Mouse (Mus musculus) midbrain, embryonic 11.5 days (tissue): ENCODE results near the gene Fam185a. TPM values are rescaled to one million over a fixed set of nuclear protein-coding genes. Genes with fewer than 3 reads are reported as not detected.

Source experiments
- ATAC-seq: fragments of 200-750 bp; cut with Nextera tagmentation; 2 replicates; pipeline ENCODE4 v1.8.0; 2017; ENCODE audit warnings: moderate TSS enrichment, moderate library complexity; ENCODE audit not compliant: low FRiP score
- DNase-seq: peaks from one replicate; pipeline ENCODE4 v3.0.0; 2015; ENCODE audit warnings: low spot score; ENCODE audit errors: missing footprints
- H3K27ac ChIP-seq: fragments of 300-500 bp; sonication (generic); 2 replicates; pipeline ENCODE4 v1.5.1; 2014; ENCODE audit warnings: low read depth, low read length
- H3K27me3 ChIP-seq: fragments of 300-500 bp; sonication (generic); 2 replicates; pipeline ENCODE4 v1.6.1; 2014; ENCODE audit warnings: mild to moderate bottlenecking, low read length, moderate library complexity, mixed read lengths; ENCODE audit not compliant: control insufficient read depth, insufficient read depth
- H3K36me3 ChIP-seq: fragments of 300-500 bp; sonication (generic); 2 replicates; pipeline ENCODE4 v1.6.1; 2014; ENCODE audit warnings: mild to moderate bottlenecking, low read length, moderate library complexity, mixed read lengths; ENCODE audit not compliant: control insufficient read depth, insufficient read depth
- H3K4me1 ChIP-seq: fragments of 300-500 bp; sonication (generic); 2 replicates; pipeline ENCODE4 v1.6.1; 2014; ENCODE audit warnings: low read length; ENCODE audit not compliant: control insufficient read depth, insufficient read depth
- H3K4me2 ChIP-seq: fragments of 300-500 bp; sonication (generic); 2 replicates; pipeline ENCODE4 v1.6.1; 2014; ENCODE audit warnings: mild to moderate bottlenecking, moderate library complexity
- H3K4me3 ChIP-seq: fragments of 300-500 bp; sonication (generic); 2 replicates; pipeline ENCODE4 v1.5.1; 2014; ENCODE audit warnings: low read depth, low read length
- H3K9ac ChIP-seq: fragments of 300-500 bp; sonication (generic); 2 replicates; pipeline ENCODE4 v1.6.1; 2014; ENCODE audit warnings: low read length
- H3K9me3 ChIP-seq: fragments of 300-500 bp; sonication (generic); 2 replicates; pipeline ENCODE4 v1.6.1; 2016; ENCODE audit warnings: low read length; ENCODE audit not compliant: control insufficient read depth
- WGBS: fragments of 180-500 bp; shearing (Covaris S2); extraction: QIAGEN DNeasy Blood & Tissue Kit; methylation state at CpG from one replicate; pipeline ENCODE4 v1.1.7; 2014; 5-methylcytosine and 5-hydroxymethylcytosine counted together
- polyA plus RNA-seq: library from polyadenylated mRNA; unstranded; fragments of >200 nt; fragmentation: Nextera tagmentation; extraction: Ambion mirVana; gene quantifications from 2 replicates; pipeline ENCODE4 v1.2.1, GENCODE M21; 2014

Fam185a gene
- polyA plus RNA-seq, 1 experiment from 2014 or later, result 4.7 TPM

- Histone ChIP-seq H3K4me3 (no peak overlapping the region), H3K4me1 (no peaks in the 10 kb centered on the region), H3K27ac (no peak overlapping the region), H3K4me2 (no peak overlapping the region), H3K9ac (no peak overlapping the region), H3K27me3 (no peaks in the 10 kb centered on the region), H3K9me3 (no peaks in the 10 kb centered on the region), H3K36me3 (no peaks in the 10 kb centered on the region)
- DNase-seq (no peak), ATAC-seq (no peak)
- WGBS, result 90% methylated on average over 4 of the region's 4 CpGs
Measured at GRCm38 (mm10) chr5:21386432-21386831, 38.3 kb upstream of the Fam185a start.

GRCm38 (mm10) chr5:21387340-21387739 lies 37.4 kb upstream of the Fam185a start:
- Histone ChIP-seq H3K27ac (no peak overlapping the region), H3K27me3 (no peaks in the 10 kb centered on the region), H3K4me1 (no peaks in the 10 kb centered on the region), H3K9ac (no peak overlapping the region), H3K9me3 (no peaks in the 10 kb centered on the region), H3K4me3 (no peak overlapping the region), H3K4me2 (no peak overlapping the region), H3K36me3 (no peaks in the 10 kb centered on the region)
- ATAC-seq, result no peak
- DNase-seq, result no peak

- Histone ChIP-seq H3K4me1 (no peaks in the 10 kb centered on the region), H3K4me3 (no peak overlapping the region), H3K9ac (no peak overlapping the region), H3K27ac (no peak overlapping the region), H3K4me2 (no peak overlapping the region), H3K27me3 (no peaks in the 10 kb centered on the region), H3K9me3 (no peaks in the 10 kb centered on the region), H3K36me3 (no peaks in the 10 kb centered on the region)
- DNase-seq, result no peak
- WGBS, result 83% methylated on average over 4 of the region's 4 CpGs
- ATAC-seq, result no peak
Measured at GRCm38 (mm10) chr5:21388855-21389254, 35.9 kb upstream of the Fam185a start.

- H3K9ac ChIP-seq, result no peak overlapping the region
- DNase-seq (no peak), ATAC-seq (no peak)
- no peak overlapping the region for H3K27ac ChIP-seq
- H3K27me3 ChIP-seq, result no peaks in the 10 kb centered on the region
- no peak overlapping the region for H3K4me2 ChIP-seq
- H3K36me3 ChIP-seq, result no peaks in the 10 kb centered on the region
- no peaks in the 10 kb centered on the region for H3K9me3 ChIP-seq
- 71% methylated on average over 12 of the region's 13 CpGs for WGBS
- no peak overlapping the region for H3K4me3 ChIP-seq
- H3K4me1 ChIP-seq, result no peaks in the 10 kb centered on the region
Measured at GRCm38 (mm10) chr5:21391616-21392384, 33.0 kb upstream of the Fam185a start.

- Histone ChIP-seq H3K27me3 (no peaks in the 10 kb centered on the region), H3K36me3 (no peaks in the 10 kb centered on the region), H3K4me1 (no peaks in the 10 kb centered on the region), H3K4me3 (no peak overlapping the region), H3K27ac (no peak overlapping the region), H3K9me3 (no peaks in the 10 kb centered on the region), H3K4me2 (no peak overlapping the region), H3K9ac (no peak overlapping the region)
- ATAC-seq (no peak), DNase-seq (no peak)
- 90% methylated on average over 2 of the region's 2 CpGs for WGBS
Measured at GRCm38 (mm10) chr5:21394562-21394961, 30.2 kb upstream of the Fam185a start.

- no peak overlapping the region for H3K9ac ChIP-seq
- H3K9me3 ChIP-seq, result no peaks in the 10 kb centered on the region
- H3K4me3 ChIP-seq, result no peak overlapping the region
- no peak overlapping the region for H3K4me2 ChIP-seq
- 61% methylated on average over 7 of the region's 7 CpGs for WGBS
- DNase-seq (no peak), ATAC-seq (no peak)
- H3K27me3 ChIP-seq, result no peaks in the 10 kb centered on the region
- no peaks in the 10 kb centered on the region for H3K36me3 ChIP-seq
- no peaks in the 10 kb centered on the region for H3K4me1 ChIP-seq
- no peak overlapping the region for H3K27ac ChIP-seq
Measured at GRCm38 (mm10) chr5:21395205-21395840, 29.4 kb upstream of the Fam185a start.

- Histone ChIP-seq H3K9ac (no peak overlapping the region), H3K27me3 (no peaks in the 10 kb centered on the region), H3K4me1 (no peaks in the 10 kb centered on the region), H3K4me3 (no peak overlapping the region), H3K36me3 (no peaks in the 10 kb centered on the region), H3K4me2 (no peak overlapping the region), H3K9me3 (no peaks in the 10 kb centered on the region), H3K27ac (no peak overlapping the region)
- ATAC-seq, result no peak
- WGBS, result 85% methylated on average over 5 of the region's 5 CpGs
- no peak for DNase-seq
Measured at GRCm38 (mm10) chr5:21411261-21411666, 13.5 kb upstream of the Fam185a start.

- Histone ChIP-seq H3K27me3 (no peaks in the 10 kb centered on the region), H3K4me2 (no peak overlapping the region), H3K9me3 (no peaks in the 10 kb centered on the region), H3K9ac (no peak overlapping the region), H3K27ac (no peak overlapping the region), H3K4me3 (no peak overlapping the region), H3K36me3 (no peaks in the 10 kb centered on the region), H3K4me1 (no peaks in the 10 kb centered on the region)
- WGBS, result 79% methylated on average over 5 of the region's 5 CpGs
- ATAC-seq (no peak), DNase-seq (no peak)
Measured at GRCm38 (mm10) chr5:21412056-21412455, 12.7 kb upstream of the Fam185a start.

- Histone ChIP-seq H3K27me3 (no peaks in the 10 kb centered on the region), H3K4me3 (no peak overlapping the region), H3K4me1 (no peaks in the 10 kb centered on the region), H3K9ac (no peak overlapping the region), H3K27ac (no peak overlapping the region), H3K4me2 (no peak overlapping the region), H3K36me3 (no peaks in the 10 kb centered on the region), H3K9me3 (no peaks in the 10 kb centered on the region)
- WGBS, result 90% methylated on average over 3 of the region's 3 CpGs
- ATAC-seq (no peak), DNase-seq (no peak)
Measured at GRCm38 (mm10) chr5:21413322-21413721, 11.4 kb upstream of the Fam185a start.
